Mouse (Mus musculus) embryo, embryonic 10.5 days (tissue): ENCODE measurements around the gene Sox2.
A peak's percentile ranks its signal among the peaks of the same experiment; 100 is the strongest.

Source experiments
- DNase-seq: peaks from one replicate; pipeline ENCODE4 v3.0.0-alpha.2; 2015; ENCODE audit warnings: low spot score

Gene Sox2

GRCm38 (mm10) chr3:34649726-34650620 lies at the start of gene Sox2:
TSS of gene Sox2 (plus strand) at chr3:34650405.
- peak; percentile 93 for DNase-seq

GRCm38 (mm10) chr3:34601116-34601515 lies 49.1 kb upstream of the Sox2 start:
- DNase-seq, result no peak

GRCm38 (mm10) chr3:34614107-34614506 lies 36.1 kb upstream of the Sox2 start:
- no peak for DNase-seq

- DNase-seq, result no peak
These were observed 34.7 kb upstream of the Sox2 start for GRCm38 (mm10) chr3:34615526-34615925.

- DNase-seq, result no peak
These were observed 31.3 kb upstream of the Sox2 start for GRCm38 (mm10) chr3:34618934-34619333.

GRCm38 (mm10) chr3:34620121-34620520 lies 30.1 kb upstream of the Sox2 start:
- no peak for DNase-seq

- DNase-seq, result no peak
These were observed 25.4 kb upstream of the Sox2 start for GRCm38 (mm10) chr3:34624721-34625270.

- no peak for DNase-seq
These were observed 23.7 kb upstream of the Sox2 start for GRCm38 (mm10) chr3:34626521-34626920.

GRCm38 (mm10) chr3:34630031-34630430 lies 20.2 kb upstream of the Sox2 start:
- DNase-seq, result no peak

- DNase-seq, result no peak
These were observed 19.5 kb upstream of the Sox2 start for GRCm38 (mm10) chr3:34630736-34631135.

- DNase-seq, result peak; percentile 44
These were observed 13.2 kb upstream of the Sox2 start for GRCm38 (mm10) chr3:34636958-34637357.

GRCm38 (mm10) chr3:34637481-34637880 lies 12.7 kb upstream of the Sox2 start:
- DNase-seq, result peak; percentile 38

- DNase-seq, result peak; percentile 32
These were observed 12.3 kb upstream of the Sox2 start for GRCm38 (mm10) chr3:34637926-34638325.

- peak; percentile 66 for DNase-seq
These were observed 11.9 kb upstream of the Sox2 start for GRCm38 (mm10) chr3:34638344-34638743.

GRCm38 (mm10) chr3:34639031-34639872 lies 11.0 kb upstream of the Sox2 start:
- peak; percentile 87 for DNase-seq

GRCm38 (mm10) chr3:34639873-34640270 lies 10.3 kb upstream of the Sox2 start:
- DNase-seq, result no peak

- peak; percentile 46 for DNase-seq
These were observed 9.9 kb upstream of the Sox2 start for GRCm38 (mm10) chr3:34640276-34640675.

- DNase-seq, result peak; percentile 87
These were observed 9.3 kb upstream of the Sox2 start for GRCm38 (mm10) chr3:34640690-34641600.

GRCm38 (mm10) chr3:34641756-34642497 lies 8.3 kb upstream of the Sox2 start:
- peak; percentile 63 for DNase-seq

GRCm38 (mm10) chr3:34642498-34642941 lies 7.7 kb upstream of the Sox2 start:
- DNase-seq, result peak; percentile 70

- DNase-seq, result peak; percentile 42
These were observed 7.1 kb upstream of the Sox2 start for GRCm38 (mm10) chr3:34643067-34643466.
